Mouse (Mus musculus) effector memory CD4-positive, alpha-beta T cell, adult 5 months (primary cell): ENCODE data around the gene Galnt14. TPM values are rescaled to one million over a fixed set of nuclear protein-coding genes. Genes with fewer than 3 reads are reported as not detected.

ENCODE experiments used
- polyA plus RNA-seq: library from polyadenylated mRNA; unstranded; fragments of 100-300 nt; shearing (Covaris generic); gene quantifications from one replicate; pipeline ENCODE4 v1.2.1, GENCODE M21; 2017

Galnt14 gene
- polyA plus RNA-seq: 0.39 TPM

GRCm38 (mm10) chr17:73710042-73710911, at the start of gene Galnt14:
Gene Galnt14, minus strand, starts transcription at chr17:73710453.

Other genes with a start within 250 kb of the Galnt14 start
- 231 TPM for gene Ehd3, start 93.7 kb upstream of the Galnt14 start, polyA plus RNA-seq
- gene Xdh, start 239.7 kb upstream of the Galnt14 start, polyA plus RNA-seq: 41.6 TPM